Mouse (Mus musculus) stomach, postnatal 0 days (tissue): ENCODE data around the gene DXBay18. TPM values are rescaled to one million over a fixed set of nuclear protein-coding genes. Genes with fewer than 3 reads are reported as not detected.

Experiments used
- polyA plus RNA-seq: library from polyadenylated mRNA; unstranded; fragments of >200 nt; fragmentation: Nextera tagmentation; extraction: Ambion mirVana; gene quantifications from 2 replicates; pipeline ENCODE4 v1.2.1, GENCODE M21; 2015

Gene DXBay18
- polyA plus RNA-seq, 1 experiment from 2014 or later: 0.18 TPM

Other genes with a start within 250 kb of the DXBay18 start
- gene Cetn2, start 231.0 kb downstream of the DXBay18 start, polyA plus RNA-seq: 49.5 and 50.7 TPM in 2 replicates
- 24.5 and 25.1 TPM in 2 replicates for gene Nsdhl, start 230.9 kb downstream of the DXBay18 start, polyA plus RNA-seq
- 15.4 and 17.3 TPM in 2 replicates for gene Zfp185, start 162.1 kb downstream of the DXBay18 start, polyA plus RNA-seq
- 0.04 and 0.11 TPM in 2 replicates for gene Pnma5, start 112.3 kb downstream of the DXBay18 start, polyA plus RNA-seq
- 0.05 TPM in 2 replicates for gene Pnma3, start 84.7 kb downstream of the DXBay18 start, polyA plus RNA-seq
- 0.59 and 2.0 TPM in 2 replicates for gene Xlr4a, start 67.0 kb downstream of the DXBay18 start, polyA plus RNA-seq
- 2.7 and 7.4 TPM in 2 replicates for gene Xlr3a, start 52.4 kb downstream of the DXBay18 start, polyA plus RNA-seq
- gene Gm14685, start 32.4 kb downstream of the DXBay18 start, polyA plus RNA-seq: 0.46 and 0.61 TPM in 2 replicates
- 0.12 TPM in 1 of 2 replicates, not detected in the other for gene Xlr5b, start 654 bp downstream of the DXBay18 start, polyA plus RNA-seq
- not detected in 2 replicates for gene Spin2d, start 27.5 kb upstream of the DXBay18 start, polyA plus RNA-seq
- gene Xlr3b, start 42.8 kb upstream of the DXBay18 start, polyA plus RNA-seq: 2.1 and 3.0 TPM in 2 replicates
- gene Xlr4b, start 64.9 kb upstream of the DXBay18 start, polyA plus RNA-seq: 1.3 and 2.0 TPM in 2 replicates
- gene F8a, start 78.8 kb upstream of the DXBay18 start, polyA plus RNA-seq: 20.4 and 22.5 TPM in 2 replicates
- gene Xlr4c, start 93.7 kb upstream of the DXBay18 start, polyA plus RNA-seq: 1.5 and 1.8 TPM in 2 replicates
- gene Xlr3c, start 115.9 kb upstream of the DXBay18 start, polyA plus RNA-seq: not detected in 2 replicates
- gene Xlr5a, start 143.5 kb upstream of the DXBay18 start, polyA plus RNA-seq: 0.23 TPM in 1 of 2 replicates, not detected in the other
- gene Xlr5c, start 143.5 kb upstream of the DXBay18 start, polyA plus RNA-seq: not detected in 2 replicates
- gene Gm45015, start 187.4 kb upstream of the DXBay18 start, polyA plus RNA-seq: not detected in 2 replicates
- gene Zfp275, start 193.2 kb upstream of the DXBay18 start, polyA plus RNA-seq: 2.6 and 2.8 TPM in 2 replicates
- gene Gm18336, start 249.3 kb upstream of the DXBay18 start, polyA plus RNA-seq: 0.08 TPM in 1 of 2 replicates, not detected in the other